Mouse (Mus musculus) CD4-positive, CD25-positive, alpha-beta regulatory T cell, adult 2 months (primary cell): Measurements from ENCODE around the gene Knop1.

ENCODE experiments used
- DNase-seq: peaks from one replicate; pipeline ENCODE4 v3.0.0-alpha.2; 2012; ENCODE audit warnings: low read depth, low spot score

Gene Knop1

GRCm38 (mm10) chr7:118848796-118849195 is 7.3 kb downstream of the Knop1 start:
- DNase-seq: no peak

DNA sequence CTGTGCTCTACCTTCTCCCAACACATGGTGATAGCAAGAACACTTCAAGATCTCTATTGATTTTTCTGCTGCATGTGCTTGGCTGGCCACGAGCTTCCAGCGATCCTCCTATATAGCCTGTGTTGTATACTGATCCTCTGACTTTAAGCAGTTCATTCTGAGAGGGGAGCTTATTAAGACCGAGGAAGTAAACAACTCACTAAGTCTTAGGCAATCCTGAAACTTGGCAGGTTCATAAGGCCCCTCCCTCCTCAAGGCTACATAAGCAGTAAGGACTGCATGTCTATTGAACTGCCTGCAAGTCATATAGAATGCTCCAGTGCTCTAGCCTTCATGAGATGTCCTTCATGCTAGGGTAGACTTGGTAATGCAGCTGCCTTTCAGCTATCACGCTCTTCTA is 9.7 kb downstream of the Knop1 start:
- no peak for DNase-seq

GRCm38 (mm10) chr7:118845141-118845540 is 10.9 kb downstream of the Knop1 start:
- no peak for DNase-seq

DNA sequence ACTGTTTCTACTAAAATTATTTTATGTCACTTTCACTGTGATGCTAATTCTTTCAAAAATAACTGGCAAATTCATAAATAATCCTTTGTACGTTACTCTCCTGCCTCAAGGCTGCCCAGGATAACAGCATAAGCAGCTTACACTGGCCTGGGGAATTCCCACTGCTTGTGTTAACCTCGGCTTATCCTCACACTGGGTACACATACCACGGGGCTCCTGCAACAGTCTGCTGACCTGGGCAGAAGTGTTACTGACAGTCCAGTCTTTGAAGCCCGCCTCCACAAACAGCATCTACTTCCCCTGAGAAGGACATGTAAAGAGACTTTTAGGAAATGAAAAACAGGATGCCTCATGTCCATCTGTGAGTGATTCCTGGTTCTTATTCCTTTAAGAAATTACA is 13.1 kb downstream of the Knop1 start:
- no peak for DNase-seq

DNA sequence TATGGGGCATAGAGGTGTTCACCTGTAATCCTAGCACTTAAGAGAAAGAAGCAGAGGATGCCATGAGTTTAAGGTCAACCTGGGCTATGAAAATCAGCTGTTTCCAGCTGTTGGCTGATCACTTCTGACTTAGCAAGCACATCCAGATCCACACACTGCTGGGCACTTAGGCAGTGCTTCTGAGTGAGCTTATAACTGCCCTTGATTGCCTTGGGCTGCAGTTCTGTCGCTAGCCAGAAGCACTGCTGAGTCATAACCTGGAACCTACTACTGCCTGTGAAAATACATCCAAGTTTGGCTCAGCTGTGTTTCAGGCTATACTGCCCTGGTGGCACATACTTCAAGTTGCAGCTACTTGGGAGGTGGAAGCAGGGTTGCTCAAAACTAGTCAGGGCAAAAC is 14.3 kb downstream of the Knop1 start:
- DNase-seq: no peak

DNA sequence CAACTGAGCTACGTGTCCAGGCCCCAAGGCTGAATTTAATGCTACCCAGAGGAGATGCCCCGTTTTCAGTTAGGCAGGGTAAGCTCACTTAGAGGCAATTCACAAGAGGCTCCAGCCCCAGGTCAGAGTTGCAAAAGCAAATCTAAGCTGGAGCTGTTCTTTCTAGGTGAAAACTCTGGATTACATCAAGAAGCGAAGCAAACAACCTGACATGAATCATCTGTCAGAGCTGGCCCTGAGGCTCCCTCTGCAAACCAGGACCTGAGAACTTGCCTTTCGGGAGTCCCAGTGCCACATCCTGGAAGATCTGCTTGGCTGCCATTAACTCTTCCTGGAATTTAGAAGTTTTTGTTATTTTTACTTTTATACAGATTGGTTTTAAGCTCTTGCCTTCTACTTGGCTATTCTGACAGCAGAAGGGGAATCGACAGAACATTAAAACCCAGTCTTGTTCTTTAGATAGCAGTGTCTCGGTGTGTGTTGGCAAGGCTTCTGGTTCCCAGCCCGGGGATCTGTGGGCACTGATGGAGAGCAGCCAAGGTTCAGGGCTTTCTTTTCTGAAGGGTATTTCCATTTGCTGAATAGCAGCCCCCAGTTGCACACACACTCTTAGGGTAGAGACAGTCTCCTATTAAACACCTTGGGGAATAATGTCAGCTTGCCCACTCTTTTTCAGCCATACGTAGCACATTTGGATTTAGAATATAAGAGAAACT is 14.9 kb downstream of the Knop1 start:
- DNase-seq: no peak

- no peak for DNase-seq
These were observed 18.2 kb downstream of the Knop1 start for GRCm38 (mm10) chr7:118837901-118838300.

DNA sequence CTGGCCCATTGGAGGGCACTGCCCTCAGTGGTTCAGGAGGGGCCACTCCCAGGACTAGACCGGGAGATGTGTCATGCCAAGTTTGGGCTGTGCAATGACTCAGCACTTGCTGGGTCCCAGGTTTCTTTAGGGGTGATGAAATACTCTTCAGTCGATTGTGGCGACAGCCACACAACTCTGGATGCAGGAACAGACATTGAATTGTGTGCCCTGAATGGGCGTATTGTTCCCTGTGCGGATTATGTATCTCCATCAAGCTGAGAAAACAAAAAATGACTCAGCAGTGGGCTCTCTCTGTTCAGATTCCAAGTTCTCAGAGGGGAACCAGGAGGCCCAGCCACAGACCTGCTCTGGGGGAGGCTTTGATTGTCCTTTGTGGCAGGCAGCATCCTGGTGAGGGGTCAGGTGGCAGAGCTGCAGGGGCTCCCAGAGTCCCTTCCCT is 28.1 kb downstream of the Knop1 start:
- no peak for DNase-seq

- DNase-seq: no peak
These were observed 31.6 kb downstream of the Knop1 start for GRCm38 (mm10) chr7:118824451-118824850.

- no peak for DNase-seq
These were observed 34.0 kb downstream of the Knop1 start for GRCm38 (mm10) chr7:118821887-118822556.

- DNase-seq: no peak
These were observed 34.7 kb downstream of the Knop1 start for GRCm38 (mm10) chr7:118821356-118821755.

DNA sequence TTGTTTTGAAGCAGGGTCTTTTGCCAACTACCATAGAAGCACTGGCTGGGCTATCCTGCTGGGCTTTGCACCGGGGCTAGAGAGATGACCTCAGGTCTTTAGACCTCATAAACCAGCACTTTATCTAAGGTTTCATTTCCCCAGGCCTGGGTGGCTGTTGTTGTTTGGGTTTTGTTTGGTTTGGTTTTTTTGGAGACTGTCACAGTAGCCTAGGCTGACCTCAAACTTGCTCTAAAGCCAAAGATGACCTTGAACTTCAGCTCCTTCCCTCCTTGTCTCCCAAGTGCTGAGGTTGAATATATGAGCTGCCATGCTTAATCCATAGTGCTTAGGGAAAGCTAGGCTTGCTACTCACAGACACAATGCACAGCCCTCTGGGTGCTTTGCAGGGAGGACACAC is 36.4 kb downstream of the Knop1 start:
- DNase-seq: no peak

DNA sequence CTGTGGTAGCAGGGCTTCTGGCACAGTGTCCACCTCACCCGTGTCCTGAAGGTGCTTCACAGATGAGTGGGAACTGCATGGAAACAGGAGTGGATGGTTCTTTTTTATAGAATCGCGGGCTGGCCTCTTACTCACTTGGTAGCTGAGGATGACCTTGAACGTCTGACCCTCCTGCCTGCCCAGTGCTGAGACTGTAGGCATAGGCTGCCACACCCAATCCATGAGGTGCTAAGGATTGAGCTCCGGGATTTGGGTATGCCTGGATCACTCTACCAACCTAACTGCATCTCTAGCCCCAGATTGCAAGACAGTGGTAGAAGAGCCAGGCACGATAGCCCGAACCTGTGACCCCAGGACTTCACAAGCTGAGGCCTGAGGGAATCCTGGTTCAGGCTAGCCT is 38.3 kb downstream of the Knop1 start:
- DNase-seq: no peak

DNA sequence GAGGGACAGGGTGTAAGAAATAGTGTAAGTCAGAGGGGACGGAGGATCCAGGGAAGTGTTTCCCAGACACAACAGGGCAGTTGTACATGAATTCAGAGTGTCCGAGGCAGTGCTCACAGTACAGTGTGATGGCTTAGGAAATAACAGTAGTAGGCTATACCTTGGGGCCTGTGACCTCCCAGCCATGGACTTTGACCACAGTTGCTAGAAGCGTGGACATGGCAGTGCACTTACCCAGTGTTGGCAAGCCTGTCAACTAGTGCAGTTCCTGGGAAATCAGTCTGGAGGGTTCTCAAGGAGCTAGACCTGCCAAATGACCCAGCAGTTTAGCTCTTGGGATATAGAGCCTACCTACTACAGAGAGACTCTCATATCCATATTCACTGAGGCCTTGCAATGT is 39.8 kb downstream of the Knop1 start:
- DNase-seq: no peak

GRCm38 (mm10) chr7:118813592-118813991 is 42.5 kb downstream of the Knop1 start:
- no peak for DNase-seq

GRCm38 (mm10) chr7:118811407-118812106 is 44.5 kb downstream of the Knop1 start:
- no peak for DNase-seq

GRCm38 (mm10) chr7:118807899-118808298 is 48.2 kb downstream of the Knop1 start:
- no peak for DNase-seq

GRCm38 (mm10) chr7:118806631-118807411 is 49.2 kb downstream of the Knop1 start:
- no peak for DNase-seq

DNA sequence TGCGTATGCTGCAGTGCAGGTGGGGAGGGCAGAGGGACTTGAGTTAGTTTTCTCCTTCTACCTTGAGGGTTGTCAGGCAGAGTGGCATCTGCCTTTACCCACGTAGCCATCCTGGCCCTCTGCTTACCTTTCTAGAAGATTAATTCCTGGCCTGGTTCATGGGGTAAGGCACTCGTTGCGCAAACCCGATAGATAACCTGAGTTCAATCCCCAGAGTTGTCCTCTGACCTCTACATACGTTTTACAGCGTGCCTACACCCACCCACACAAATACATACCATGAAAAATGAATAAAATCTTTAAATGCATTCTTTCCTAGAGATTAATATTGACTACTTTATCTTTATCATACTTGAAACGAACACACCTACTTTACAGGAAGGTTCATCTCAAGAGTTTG is 52.6 kb downstream of the Knop1 start:
- no peak for DNase-seq

DNA sequence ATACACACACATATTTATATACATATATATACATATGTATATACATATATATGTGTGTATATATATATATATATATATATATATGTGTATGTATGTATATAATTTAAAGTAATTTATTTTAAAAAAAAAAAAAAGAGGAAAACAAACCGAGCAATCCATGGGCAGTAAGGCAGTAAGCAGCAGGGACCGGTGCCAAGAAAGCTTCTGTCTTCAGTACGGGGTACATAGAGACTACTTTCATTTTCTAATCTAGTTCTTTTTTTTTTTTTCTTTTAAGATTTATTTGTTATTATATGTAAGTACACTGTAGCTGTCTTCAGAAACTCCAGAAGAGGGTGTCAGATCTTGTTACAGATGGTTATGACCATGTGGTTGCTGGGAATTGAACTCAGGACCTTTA is 54.3 kb downstream of the Knop1 start:
- no peak for DNase-seq

DNA sequence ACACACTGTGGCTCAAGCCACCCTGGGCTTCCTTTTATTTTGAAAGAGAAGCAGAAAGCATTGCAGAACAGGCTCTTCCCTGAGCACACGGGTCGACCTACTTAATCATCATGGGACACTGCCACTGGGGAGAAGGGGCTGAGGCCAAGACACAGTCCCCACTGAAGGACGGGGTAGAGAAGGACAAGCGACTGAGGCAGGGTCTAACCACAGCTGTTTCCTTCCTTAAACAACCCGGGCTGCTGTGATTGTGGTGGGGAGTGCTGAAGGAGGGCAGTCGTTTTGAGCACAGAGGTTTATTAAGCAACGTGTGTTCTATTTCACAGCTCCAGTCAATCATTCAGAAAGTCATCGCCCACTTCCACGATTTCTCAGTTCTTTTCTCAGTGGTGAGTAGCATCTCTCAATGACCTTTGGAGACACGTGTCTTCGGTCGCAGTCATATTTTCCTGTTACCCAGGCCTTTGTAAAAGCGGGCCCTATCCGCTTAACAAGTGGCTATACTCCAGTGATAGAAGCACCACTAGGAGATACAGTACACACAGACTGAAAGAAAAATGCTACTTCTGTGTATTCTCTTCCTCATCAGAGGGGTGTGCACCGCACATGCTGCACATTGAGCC is 55.8 kb downstream of the Knop1 start:
- no peak for DNase-seq
